Comparison of ENCODE assay signal across 24 mouse cellular contexts in genomic region chr11:109689539-109689938, GRCm38 (mm10). TPM values are rescaled to one million over a fixed set of nuclear protein-coding genes. Genes with fewer than 3 reads are reported as not detected.
A peak's percentile ranks its signal among the peaks of the same experiment; 100 is the strongest.
DNase-seq lines count a peak whose midpoint lies in the region; ATAC-seq and TF ChIP-seq lines count a peak whose summit lies in the region.
"Had no signal": no experiment of that assay in that cellular context is flagged by ENCODE, and none has a peak within 500 bp of the region (broad histone marks: within the 10 kb centered on the region; RNA-seq: fewer than 3 reads in every experiment).

No protein-coding gene starts in this region.

- no peaks in the 10 kb centered on the region for H3K79me3 ChIP-seq in C2C12 (ENCODE audit: low read depth)

- H3K4me3 ChIP-seq in heart, embryonic 11.5 days (ENCODE audit: low read depth, low read length) = no peak overlapping the region
- H3K4me3 ChIP-seq in liver, adult 2 months (ENCODE audit: insufficient read depth, low read depth, low read length) = no peak overlapping the region
- no peak overlapping the region for H3K4me3 ChIP-seq in liver, postnatal 0 days (ENCODE audit: low read depth, low read length)
- H3K4me3 ChIP-seq in C2C12 (ENCODE audit: insufficient read depth, poor library complexity, severe bottlenecking) (no peak overlapping the region), myocyte (no peak overlapping the region)

- no peak for TF ChIP-seq EP300 in liver, postnatal 0 days (IDR thresholded peaks at IDR 0.05; ENCODE audit: low read depth)

- peaks cover 7% of the 10 kb centered on the region for H3K79me2 ChIP-seq in liver, adult 2 months (ENCODE audit: control insufficient read depth, insufficient read depth, low read length)
- H3K79me2 ChIP-seq in C2C12 (ENCODE audit: control insufficient read depth, insufficient read depth) (no peaks in the 10 kb centered on the region), myocyte (ENCODE audit: control insufficient read depth, insufficient read depth) (no peaks in the 10 kb centered on the region)

- no peaks in the 10 kb centered on the region for H3K27me3 ChIP-seq in heart, embryonic 11.5 days (ENCODE audit: control insufficient read depth, insufficient read depth, low read length)
- H3K27me3 ChIP-seq in liver, adult 2 months (ENCODE audit: control insufficient read depth, insufficient read depth, low read length) = no peaks in the 10 kb centered on the region
- H3K27me3 ChIP-seq in liver, postnatal 0 days (ENCODE audit: insufficient read depth, low read length) = no peaks in the 10 kb centered on the region
- H3K27me3 ChIP-seq in C2C12 (ENCODE audit: control insufficient read depth, insufficient read depth, insufficient read length) (no peaks in the 10 kb centered on the region), myocyte (ENCODE audit: control insufficient read depth, insufficient read depth, insufficient read length) (no peaks in the 10 kb centered on the region)
- H3K27me3 ChIP-seq: CH12.LX had no signal

- H3K27ac ChIP-seq in heart, embryonic 11.5 days (ENCODE audit: low read depth, low read length) = no peak overlapping the region
- no peak overlapping the region for H3K27ac ChIP-seq in liver, adult 2 months (replicated peaks; ENCODE audit: insufficient read depth, low read depth, low read length)
- no peak overlapping the region for H3K27ac ChIP-seq in liver, postnatal 0 days (ENCODE audit: low read depth)

- peak; percentile 75 for DNase-seq in heart, adult 11 months
- DNase-seq in liver, adult 2 months (ENCODE audit: extremely low read depth, low read depth, low spot score) = peak; percentile 68
- DNase-seq in liver, postnatal 0 days = no peak
- no peak for DNase-seq in cerebellum, adult 9-11 months
- DNase-seq in gastrocnemius, adult 8-10 months (ENCODE audit: low spot score in 2 of 2) = no peak
- DNase-seq: adrenal gland, adult 2 months; adrenal gland, adult 8-10 months; adrenal gland, postnatal 10 days; adrenal gland, postnatal 14 days; adrenal gland, postnatal 25 days; adrenal gland, postnatal 36 days; B cell, adult 2 months; cerebellum, adult 11 months; cerebellum, adult 11-12 months; cerebellum, adult 18-20 months had no signal

- H3ac ChIP-seq in C2C12 (ENCODE audit: control insufficient read depth, insufficient read length, low read depth) (no peak overlapping the region), myocyte (ENCODE audit: control insufficient read depth, insufficient read length) (no peak overlapping the region)

- WGBS in heart, embryonic 11.5 days (ENCODE audit: insufficient replicate concordance) = 83% methylated on average over 4 of the region's 4 CpGs
- 45% methylated on average over 4 of the region's 4 CpGs for WGBS in liver, adult 2 months
- 67% methylated on average over 4 of the region's 4 CpGs for WGBS in liver, postnatal 0 days (ENCODE audit: insufficient replicate concordance)

- no peak overlapping the region for H3K9ac ChIP-seq in heart, embryonic 11.5 days (ENCODE audit: low read depth, low read length)
- H3K9ac ChIP-seq in liver, adult 2 months (ENCODE audit: low read depth, low read length) = no peak overlapping the region
- no peak overlapping the region for H3K9ac ChIP-seq in liver, postnatal 0 days (replicated peaks)

- TF ChIP-seq CTCF in liver, adult 2 months (IDR thresholded peaks at IDR 0.05; ENCODE audit: low read depth, low read length) = no peak
- TF ChIP-seq CTCF in liver, postnatal 0 days (IDR thresholded peaks at IDR 0.05; ENCODE audit: low read depth) = no peak
- TF ChIP-seq CTCF in C2C12 (IDR thresholded peaks at IDR 0.05; ENCODE audit: control insufficient read depth, insufficient read depth, insufficient read length) = no peak

- H3K9me3 ChIP-seq in heart, embryonic 11.5 days (replicated peaks; ENCODE audit: control insufficient read depth, low read length) = no peaks in the 10 kb centered on the region
- no peaks in the 10 kb centered on the region for H3K9me3 ChIP-seq in liver, postnatal 0 days (ENCODE audit: low read length)
- H3K9me3 ChIP-seq: G1E had no signal

- H3K4me2 ChIP-seq in heart, embryonic 11.5 days = no peak overlapping the region
- H3K4me2 ChIP-seq in liver, postnatal 0 days (ENCODE audit: low read depth, low read length) = no peak overlapping the region
- no peak overlapping the region for H3K4me2 ChIP-seq in myocyte (ENCODE audit: low read depth)

- TF ChIP-seq POLR2A in liver, adult 2 months (IDR thresholded peaks at IDR 0.05; ENCODE audit: extremely low read depth, insufficient read depth, low read length) = no peak
- no peak for TF ChIP-seq POLR2A in myocyte (IDR thresholded peaks at IDR 0.05; ENCODE audit: insufficient read length, low read depth)

- ATAC-seq in heart, embryonic 11.5 days (replicated peaks; ENCODE audit: insufficient number of reproducible peaks, low FRiP score, low TSS enrichment) = no peak
- ATAC-seq in liver, postnatal 0 days = no peak
- ATAC-seq: activated CD4-positive, CD25-positive, alpha-beta regulatory T cell, adult 4 months; CD4-positive, CD25-positive, alpha-beta regulatory T cell, adult 4 months; Patski had no signal

- H3K4me1 ChIP-seq in heart, embryonic 11.5 days (ENCODE audit: control insufficient read depth, insufficient read depth, low read length) = no peaks in the 10 kb centered on the region
- peaks cover 11% of the 10 kb centered on the region for H3K4me1 ChIP-seq in liver, adult 2 months (ENCODE audit: control insufficient read depth, insufficient read depth, low read length)
- peaks cover 8% of the 10 kb centered on the region; the same call in 1 of the 2 replicates for H3K4me1 ChIP-seq in liver, postnatal 0 days (ENCODE audit: insufficient read depth)

- H3K36me3 ChIP-seq in heart, embryonic 11.5 days (ENCODE audit: control insufficient read depth, insufficient read depth, low read length) = no peaks in the 10 kb centered on the region
- H3K36me3 ChIP-seq in liver, adult 2 months (ENCODE audit: control insufficient read depth, insufficient read depth, low read length) = peaks cover 11% of the 10 kb centered on the region
- H3K36me3 ChIP-seq in liver, postnatal 0 days (replicated peaks; ENCODE audit: insufficient read depth, low read length) = no peaks in the 10 kb centered on the region
- H3K36me3 ChIP-seq in C2C12 (ENCODE audit: control insufficient read depth, insufficient read depth) (no peaks in the 10 kb centered on the region), myocyte (ENCODE audit: control insufficient read depth, insufficient read depth) (peaks cover 12% of the 10 kb centered on the region)
- H3K36me3 ChIP-seq: G1E had no signal

TF ChIP-seq in C2C12, 6 proteins besides CTCF, POLR2A, EP300 and RAD21:
- no peak for TF ChIP-seq MYOG (IDR thresholded peaks at IDR 0.05; ENCODE audit: control insufficient read depth, extremely low read depth, insufficient read length)
- no peak for TF ChIP-seq MYOD1 (IDR thresholded peaks at IDR 0.05; ENCODE audit: control insufficient read depth, insufficient read length, low read depth)
- peak; percentile 76 for TF ChIP-seq CEBPB (IDR thresholded peaks at IDR 0.05; ENCODE audit: low read depth)
- no peak for TF ChIP-seq FOSL1 (IDR thresholded peaks at IDR 0.05; ENCODE audit: insufficient read depth, low read length, poor library complexity, severe bottlenecking)
- no peak for TF ChIP-seq MAX (IDR thresholded peaks at IDR 0.05)
- no peak for TF ChIP-seq USF1 (IDR thresholded peaks at IDR 0.05; ENCODE audit: low read depth)

TF ChIP-seq in myocyte, 11 proteins besides CTCF, POLR2A, EP300 and RAD21:
- TF ChIP-seq POLR2AphosphoS2 (IDR thresholded peaks at IDR 0.05; ENCODE audit: insufficient read length, low read depth) (no peak), E2F4 (IDR thresholded peaks at IDR 0.05; ENCODE audit: insufficient read depth) (no peak), MYOG (IDR thresholded peaks at IDR 0.05; ENCODE audit: control insufficient read depth in 1 of 3, insufficient read depth in 1 of 3, insufficient read length in 2 of 3, low read depth in 2 of 3) (no peak), TCF12 (IDR thresholded peaks at IDR 0.05; ENCODE audit: insufficient read depth, poor library complexity, severe bottlenecking) (no peak), CEBPB (IDR thresholded peaks at IDR 0.05; ENCODE audit: insufficient read depth, poor library complexity, severe bottlenecking) (peak; percentile 37; the same call in 1 of the 2 replicates), USF1 (IDR thresholded peaks at IDR 0.05; ENCODE audit: low read depth) (no peak), MAX (IDR thresholded peaks at IDR 0.05; ENCODE audit: low read depth) (no peak)

RNA-seq across cellular contexts. Expression of gene Fam20a, which starts 32.5 kb away (rescaled TPM):
- 0.86 and 1.2 TPM in 2 replicates for polyA plus RNA-seq in heart, embryonic 11.5 days (2014; fragmentation: Nextera tagmentation; extraction: Ambion mirVana)
- total RNA-seq in liver, adult 2 months (2014; rRNA removed) = 6.9 and 13.2 TPM in 2 replicates
- polyA plus RNA-seq in liver, adult 2 months (2012; rRNA removed) = 30.6 and 34.8 TPM in 2 replicates
- 28.0 and 29.0 TPM in 2 replicates for polyA plus RNA-seq in liver, postnatal 0 days (2015; fragmentation: Nextera tagmentation; extraction: Ambion mirVana)
- polyA plus RNA-seq in C2C12 (2012; fragmentation: generic; extraction: Trizol) = 5.4 TPM
- polyA plus RNA-seq in myocyte (2012; fragmentation: generic; extraction: Trizol) = 72.4 TPM
- 1 to 10 TPM in 2 of 4 experiments, under 1 TPM in 2; 0.87 to 1.7 (median 1.2) TPM for total RNA-seq in gastrocnemius, adult 8-10 months (2022)
- total RNA-seq: MEL had no signal
- polyA plus RNA-seq: G1E had no signal

RNA-seq across cellular contexts. Expression of gene Prkar1a, which starts 40.3 kb away (rescaled TPM):
- 435 and 522 TPM in 2 replicates for polyA plus RNA-seq in heart, embryonic 11.5 days (2014; fragmentation: Nextera tagmentation; extraction: Ambion mirVana)
- total RNA-seq in liver, adult 2 months (2014; rRNA removed) = 47.2 and 56.4 TPM in 2 replicates
- 51.1 and 59.9 TPM in 2 replicates for polyA plus RNA-seq in liver, adult 2 months (2012; rRNA removed)
- 118 and 124 TPM in 2 replicates for polyA plus RNA-seq in liver, postnatal 0 days (2015; fragmentation: Nextera tagmentation; extraction: Ambion mirVana)
- polyA plus RNA-seq in C2C12 (2012; fragmentation: generic; extraction: Trizol) = 237 TPM
- polyA plus RNA-seq in myocyte (2012; fragmentation: generic; extraction: Trizol) = 406 TPM
- total RNA-seq in gastrocnemius, adult 8-10 months (2022) = 100 to 1,000 TPM in 2 of 4 experiments, 10 to 100 TPM in 2; 98.3 to 106 (median 101) TPM

Comparison
In these comparisons a context has a peak if more than half of its experiments do, and no peak if none do; other contexts are left out.
1. DNase-seq: peak in heart, adult 11 months (single experiment) and liver, adult 2 months (single experiment); none in liver, postnatal 0 days (single experiment), cerebellum, adult 9-11 months (single experiment) and gastrocnemius, adult 8-10 months (0 of 2).